Mouse (Mus musculus) B cell, adult 67 days (primary cell): ENCODE results near the gene Sema5b. TPM values are rescaled to one million over a fixed set of nuclear protein-coding genes. Genes with fewer than 3 reads are reported as not detected.

Experiments used
- total RNA-seq, 2 experiments: library from RNA; stranded (reverse); gene quantifications; 4 replicates each; pipeline ENCODE4 v1.2.4; 2023

The Sema5b gene
- not detected for total RNA-seq

GRCm38 (mm10) chr16:35541117-35541641, at the start of gene Sema5b:
Sema5b (plus strand) TSS chr16:35541145.

Other genes with a start within 250 kb of the Sema5b start
- gene Sec22a, start 177.2 kb upstream of the Sema5b start, total RNA-seq: 10 to 100 TPM; 10.5 to 12.3 TPM
- gene Pdia5, start 50.3 kb upstream of the Sema5b start, total RNA-seq: not detected
- 10 to 100 TPM in 1 of 2 experiments, 1 to 10 TPM in 1; 9.1 to 11.7 TPM for gene Dirc2, start 228.2 kb downstream of the Sema5b start, total RNA-seq
- 10 to 100 TPM; 11.2 to 12.7 TPM for gene Hspbap1, start 229.2 kb downstream of the Sema5b start, total RNA-seq